Mouse (Mus musculus) brain, embryonic 14.5 days (tissue): ENCODE data around the gene Rev1.

Source experiments
- CTCF ChIP-seq: fragments of 200-500 bp; IDR thresholded peaks from 2 replicates; pipeline ENCODE4 v1.5.1; 2012; ENCODE audit warnings: inconsistent platforms, mild to moderate bottlenecking, moderate library complexity, borderline replicate concordance; ENCODE audit not compliant: insufficient read depth, insufficient read length; ENCODE audit errors: extremely low read depth
- POLR2A ChIP-seq: fragments of 200-500 bp; IDR thresholded peaks from 2 replicates; pipeline ENCODE4 v1.6.1; 2012; ENCODE audit warnings: mild to moderate bottlenecking, inconsistent platforms, borderline replicate concordance; ENCODE audit not compliant: poor library complexity, insufficient read depth, insufficient read length, severe bottlenecking; ENCODE audit errors: extremely low read depth

GRCm38 (mm10) chr1:38150086-38150485 lies 20.5 kb upstream of the Rev1 start:
- TF ChIP-seq CTCF: no peak
- no peak for TF ChIP-seq POLR2A
